Mouse (Mus musculus): ENCODE data around the gene Dera.
A peak's percentile ranks its signal among the peaks of the same experiment; 100 is the strongest.

Gene Dera

GRCm38 (mm10) chr6:137806806-137807205 lies 52.5 kb downstream of the Dera start:
- DNase-seq (ENCODE audit: low spot score) = no peak

GRCm38 (mm10) chr6:137807296-137807695 lies 53.0 kb downstream of the Dera start:
- no peak for DNase-seq (ENCODE audit: low spot score)

GRCm38 (mm10) chr6:137808706-137809105 lies 54.4 kb downstream of the Dera start:
- no peak for DNase-seq (ENCODE audit: low spot score)

- DNase-seq (ENCODE audit: low spot score) = no peak
These were observed 55.8 kb downstream of the Dera start for GRCm38 (mm10) chr6:137810136-137810535.

- no peak for DNase-seq (ENCODE audit: low spot score)
These were observed 59.7 kb downstream of the Dera start for GRCm38 (mm10) chr6:137814006-137814405.

- no peak for DNase-seq (ENCODE audit: low spot score)
These were observed 62.2 kb downstream of the Dera start for GRCm38 (mm10) chr6:137816508-137816907.

GRCm38 (mm10) chr6:137822550-137822949 lies 68.2 kb downstream of the Dera start:
- DNase-seq (ENCODE audit: low spot score) = no peak

GRCm38 (mm10) chr6:137824046-137825021 lies 70.0 kb downstream of the Dera start:
- no peak for DNase-seq (ENCODE audit: low spot score)

GRCm38 (mm10) chr6:137825022-137825613 lies 70.8 kb downstream of the Dera start:
- DNase-seq (ENCODE audit: low spot score) = no peak

GRCm38 (mm10) chr6:137829056-137829776 lies 74.9 kb downstream of the Dera start:
- DNase-seq (ENCODE audit: low spot score) = peak; percentile 18

- no peak for DNase-seq (ENCODE audit: low spot score)
These were observed 82.5 kb downstream of the Dera start for GRCm38 (mm10) chr6:137836799-137837198.

GRCm38 (mm10) chr6:137843337-137843736 lies 89.0 kb downstream of the Dera start:
- no peak for DNase-seq (ENCODE audit: low spot score)

GRCm38 (mm10) chr6:137857198-137858194 lies 103.2 kb downstream of the Dera start:
- no peak for DNase-seq (ENCODE audit: low spot score)

- DNase-seq (ENCODE audit: low spot score) = no peak
These were observed 115.7 kb downstream of the Dera start for GRCm38 (mm10) chr6:137869903-137870580.

GRCm38 (mm10) chr6:137870667-137871066 lies 116.3 kb downstream of the Dera start:
- no peak for DNase-seq (ENCODE audit: low spot score)

GRCm38 (mm10) chr6:137872055-137872735 lies 117.8 kb downstream of the Dera start:
- peak; percentile 71 for DNase-seq (ENCODE audit: low spot score)

- DNase-seq (ENCODE audit: low spot score) = no peak
These were observed 120.3 kb downstream of the Dera start for GRCm38 (mm10) chr6:137874471-137875244.

GRCm38 (mm10) chr6:137885644-137886043 lies 131.3 kb downstream of the Dera start:
- DNase-seq (ENCODE audit: low spot score) = no peak

Data from testis, postnatal 10 days (tissue).